8 mouse cellular contexts compared by ENCODE assay signal in the genomic region with DNA sequence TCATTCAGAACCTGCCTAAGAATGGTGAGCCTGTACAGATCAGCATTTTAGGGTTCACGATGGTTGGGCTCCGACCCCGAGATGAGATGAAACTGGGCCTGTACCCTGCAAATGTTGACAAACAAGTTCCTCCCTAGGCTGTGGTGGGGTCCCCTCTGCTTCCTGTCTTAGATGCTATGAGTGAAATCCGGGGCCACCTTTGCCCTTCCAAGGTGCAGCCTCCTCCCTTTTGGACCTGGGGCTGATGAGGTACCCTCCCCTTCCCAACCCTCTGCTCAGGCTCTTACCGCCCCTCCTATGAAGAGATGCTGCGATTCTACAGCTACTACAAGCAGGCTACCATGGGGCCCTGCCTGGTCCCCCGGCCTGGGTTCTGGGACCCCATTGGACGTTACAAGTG. TPM values are rescaled to one million over a fixed set of nuclear protein-coding genes. Genes with fewer than 3 reads are reported as not detected.
DNase-seq lines count a peak whose midpoint lies in the region; ATAC-seq lines count a peak whose summit lies in the region.

No protein-coding gene starts in this region.

- H3K27me3 ChIP-seq in hindbrain, embryonic 10.5 days (ENCODE audit: insufficient read depth, poor library complexity, severe bottlenecking) = peaks cover 65% of the 10 kb centered on the region
- peaks cover 29% of the 10 kb centered on the region for H3K27me3 ChIP-seq in hindbrain, embryonic 11.5 days (ENCODE audit: control insufficient read depth, insufficient read depth, low read length)
- peaks cover 69% of the 10 kb centered on the region for H3K27me3 ChIP-seq in embryonic facial prominence, embryonic 10.5 days (replicated peaks; ENCODE audit: low read depth, poor library complexity, severe bottlenecking)
- H3K27me3 ChIP-seq in midbrain, embryonic 10.5 days (ENCODE audit: low read depth, poor library complexity, severe bottlenecking) = peaks cover 69% of the 10 kb centered on the region

- no peak overlapping the region; the same call in 1 of the 2 replicates for H3K4me2 ChIP-seq in hindbrain, embryonic 11.5 days (replicated peaks; ENCODE audit: low read depth, low read length)

- H3K27ac ChIP-seq in hindbrain, embryonic 10.5 days = no peak overlapping the region; the same call in 1 of the 2 replicates
- H3K27ac ChIP-seq in hindbrain, embryonic 11.5 days (ENCODE audit: low read depth, low read length) = no peak overlapping the region
- no peak overlapping the region for H3K27ac ChIP-seq in embryonic facial prominence, embryonic 10.5 days (replicated peaks)
- no peak overlapping the region for H3K27ac ChIP-seq in midbrain, embryonic 10.5 days (replicated peaks)

- 51% methylated on average over 8 of the region's 8 CpGs for WGBS in hindbrain, embryonic 10.5 days
- 57% methylated on average over 8 of the region's 8 CpGs for WGBS in hindbrain, embryonic 11.5 days
- WGBS in embryonic facial prominence, embryonic 10.5 days = 53% methylated on average over 8 of the region's 8 CpGs
- WGBS in midbrain, embryonic 10.5 days = 51% methylated on average over 8 of the region's 8 CpGs

- H3K36me3 ChIP-seq in hindbrain, embryonic 10.5 days = no peaks in the 10 kb centered on the region
- H3K36me3 ChIP-seq in hindbrain, embryonic 11.5 days (ENCODE audit: control insufficient read depth, insufficient read depth, low read length) = no peaks in the 10 kb centered on the region
- H3K36me3 ChIP-seq in embryonic facial prominence, embryonic 10.5 days (replicated peaks) = no peaks in the 10 kb centered on the region
- H3K36me3 ChIP-seq in midbrain, embryonic 10.5 days = no peaks in the 10 kb centered on the region

- no peak for ATAC-seq in hindbrain, embryonic 11.5 days (ENCODE audit: low FRiP score)
- no peak for ATAC-seq in inflammation-experienced regulatory T-cells, adult 6 months

- H3K4me3 ChIP-seq in hindbrain, embryonic 10.5 days = peak overlapping the region; percentile 62
- no peak overlapping the region for H3K4me3 ChIP-seq in hindbrain, embryonic 11.5 days (ENCODE audit: low read depth, low read length)
- peak overlapping the region; percentile 67 for H3K4me3 ChIP-seq in embryonic facial prominence, embryonic 10.5 days
- H3K4me3 ChIP-seq in midbrain, embryonic 10.5 days = peak overlapping the region; percentile 60

- no peak for DNase-seq in hindbrain, embryonic 10.5 days (ENCODE audit: low spot score)
- DNase-seq in hindbrain, embryonic 11.5 days (ENCODE audit: low spot score) = no peak
- DNase-seq in embryonic facial prominence, embryonic 10.5 days (ENCODE audit: low spot score) = no peak
- peak; percentile 55 for DNase-seq in induced T-regulatory cell, adult 2 months (ENCODE audit: low read depth)
- no peak for DNase-seq in midbrain, embryonic 10.5 days (ENCODE audit: low spot score)
- DNase-seq in c-Kit-positive CD71-positive TER-119-positive erythroid progenitor cells, embryonic 14.5 days (ENCODE audit: low spot score) = no peak
- DNase-seq in adipocyte (ENCODE audit: low spot score) = no peak

- peaks cover 58% of the 10 kb centered on the region for H3K4me1 ChIP-seq in hindbrain, embryonic 10.5 days (replicated peaks)
- H3K4me1 ChIP-seq in hindbrain, embryonic 11.5 days (replicated peaks; ENCODE audit: control insufficient read depth, insufficient read depth, low read length) = 0 out of 2 replicates have a peak, but pooled peaks cover 2% of the 10 kb centered on the region
- H3K4me1 ChIP-seq in embryonic facial prominence, embryonic 10.5 days = peaks cover 62% of the 10 kb centered on the region
- H3K4me1 ChIP-seq in midbrain, embryonic 10.5 days = peaks cover 46% of the 10 kb centered on the region

- no peaks in the 10 kb centered on the region for H3K9me3 ChIP-seq in hindbrain, embryonic 10.5 days
- H3K9me3 ChIP-seq in hindbrain, embryonic 11.5 days (ENCODE audit: control insufficient read depth, low read length) = no peaks in the 10 kb centered on the region
- H3K9me3 ChIP-seq in embryonic facial prominence, embryonic 10.5 days = no peaks in the 10 kb centered on the region
- H3K9me3 ChIP-seq in midbrain, embryonic 10.5 days (replicated peaks) = no peaks in the 10 kb centered on the region

- no peak overlapping the region for H3K9ac ChIP-seq in hindbrain, embryonic 11.5 days (ENCODE audit: low read depth, low read length)

RNA-seq across cellular contexts. Expression of a gene that starts 2.1 kb away (rescaled TPM):
- 7.7 and 8.3 TPM in 2 replicates for polyA plus RNA-seq in hindbrain, embryonic 10.5 days (2016; fragmentation: Nextera tagmentation; extraction: Ambion mirVana)
- 4.9 and 6.2 TPM in 2 replicates for polyA plus RNA-seq in hindbrain, embryonic 11.5 days (2014; fragmentation: Nextera tagmentation; extraction: Ambion mirVana)
- 6.3 and 10.1 TPM in 2 replicates for polyA plus RNA-seq in embryonic facial prominence, embryonic 10.5 days (2016; fragmentation: Nextera tagmentation; extraction: Ambion mirVana)
- 10.7 and 12.5 TPM in 2 replicates for polyA plus RNA-seq in midbrain, embryonic 10.5 days (2016; fragmentation: Nextera tagmentation; extraction: Ambion mirVana)
- 10 to 100 TPM; 21.5 to 28.5 (median 25.4) TPM for polyA plus RNA-seq in inflammation-experienced regulatory T-cells, adult 6 months (2017; shearing (Covaris generic))

RNA-seq across cellular contexts. Expression of a gene that starts 2.2 kb away (rescaled TPM):
- 1.6 and 1.9 TPM in 2 replicates for polyA plus RNA-seq in hindbrain, embryonic 10.5 days (2016; fragmentation: Nextera tagmentation; extraction: Ambion mirVana)
- 1.0 and 1.7 TPM in 2 replicates for polyA plus RNA-seq in hindbrain, embryonic 11.5 days (2014; fragmentation: Nextera tagmentation; extraction: Ambion mirVana)
- polyA plus RNA-seq in embryonic facial prominence, embryonic 10.5 days (2016; fragmentation: Nextera tagmentation; extraction: Ambion mirVana) = 1.7 and 2.6 TPM in 2 replicates
- 1.4 TPM in 2 replicates for polyA plus RNA-seq in midbrain, embryonic 10.5 days (2016; fragmentation: Nextera tagmentation; extraction: Ambion mirVana)
- not detected for polyA plus RNA-seq in inflammation-experienced regulatory T-cells, adult 6 months (2017; shearing (Covaris generic))

RNA-seq across cellular contexts. Expression of a gene that starts 12.4 kb away (rescaled TPM):
- 1.7 and 2.3 TPM in 2 replicates for polyA plus RNA-seq in hindbrain, embryonic 10.5 days (2016; fragmentation: Nextera tagmentation; extraction: Ambion mirVana)
- 4.1 and 5.4 TPM in 2 replicates for polyA plus RNA-seq in hindbrain, embryonic 11.5 days (2014; fragmentation: Nextera tagmentation; extraction: Ambion mirVana)
- polyA plus RNA-seq in embryonic facial prominence, embryonic 10.5 days (2016; fragmentation: Nextera tagmentation; extraction: Ambion mirVana) = 2.8 and 2.9 TPM in 2 replicates
- 2.3 and 2.7 TPM in 2 replicates for polyA plus RNA-seq in midbrain, embryonic 10.5 days (2016; fragmentation: Nextera tagmentation; extraction: Ambion mirVana)
- 1 to 10 TPM; 3.0 to 3.7 (median 3.5) TPM for polyA plus RNA-seq in inflammation-experienced regulatory T-cells, adult 6 months (2017; shearing (Covaris generic))

RNA-seq across cellular contexts. Expression of a gene that starts 28.6 kb away (rescaled TPM):
- 7.7 and 8.9 TPM in 2 replicates for polyA plus RNA-seq in hindbrain, embryonic 10.5 days (2016; fragmentation: Nextera tagmentation; extraction: Ambion mirVana)
- polyA plus RNA-seq in hindbrain, embryonic 11.5 days (2014; fragmentation: Nextera tagmentation; extraction: Ambion mirVana) = 5.2 and 7.3 TPM in 2 replicates
- 8.4 and 10.9 TPM in 2 replicates for polyA plus RNA-seq in embryonic facial prominence, embryonic 10.5 days (2016; fragmentation: Nextera tagmentation; extraction: Ambion mirVana)
- 7.8 and 8.2 TPM in 2 replicates for polyA plus RNA-seq in midbrain, embryonic 10.5 days (2016; fragmentation: Nextera tagmentation; extraction: Ambion mirVana)
- polyA plus RNA-seq in inflammation-experienced regulatory T-cells, adult 6 months (2017; shearing (Covaris generic)) = 1 to 10 TPM in 2 of 3 experiments, under 1 TPM in 1; 0.44 to 2.1 (median 2.0) TPM
